Mouse (Mus musculus): ENCODE measurements around the gene Cpe. TPM values are rescaled to one million over a fixed set of nuclear protein-coding genes. Genes with fewer than 3 reads are reported as not detected.

The Cpe gene
- polyA plus RNA-seq, 1 experiment from 2014 or later: 775 TPM

DNA sequence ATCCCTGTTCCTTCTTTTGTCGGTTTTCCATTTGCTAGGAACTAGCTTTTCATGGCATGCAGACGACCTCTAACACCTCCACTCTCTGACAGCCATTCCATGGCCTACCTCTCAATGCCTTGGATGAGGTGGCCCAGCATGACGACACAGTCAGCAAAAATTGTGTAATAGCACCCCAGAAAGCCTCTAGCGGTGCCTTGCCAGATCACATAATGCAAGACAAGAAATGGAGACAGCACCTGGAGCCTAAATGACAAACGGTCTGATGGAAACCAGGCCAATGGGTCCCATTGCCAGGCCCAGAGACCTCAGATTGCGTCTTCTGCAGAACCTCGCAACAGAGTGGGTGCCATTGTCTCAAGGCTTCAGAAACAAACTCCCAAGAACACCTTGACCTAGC lies 19.6 kb upstream of the Cpe start:
- Histone ChIP-seq H3K9ac (replicated peaks) (no peak overlapping the region), H3K27me3 (replicated peaks) (no peaks in the 10 kb centered on the region), H3K4me1 (no peaks in the 10 kb centered on the region), H3K4me2 (no peak overlapping the region), H3K4me3 (replicated peaks) (no peak overlapping the region), H3K27ac (replicated peaks) (no peak overlapping the region), H3K9me3 (replicated peaks) (no peaks in the 10 kb centered on the region), H3K36me3 (peaks cover 20% of the 10 kb centered on the region)
- 92% methylated on average over 7 of the region's 7 CpGs for WGBS
- ATAC-seq (ENCODE audit: low FRiP score): no peak

DNA sequence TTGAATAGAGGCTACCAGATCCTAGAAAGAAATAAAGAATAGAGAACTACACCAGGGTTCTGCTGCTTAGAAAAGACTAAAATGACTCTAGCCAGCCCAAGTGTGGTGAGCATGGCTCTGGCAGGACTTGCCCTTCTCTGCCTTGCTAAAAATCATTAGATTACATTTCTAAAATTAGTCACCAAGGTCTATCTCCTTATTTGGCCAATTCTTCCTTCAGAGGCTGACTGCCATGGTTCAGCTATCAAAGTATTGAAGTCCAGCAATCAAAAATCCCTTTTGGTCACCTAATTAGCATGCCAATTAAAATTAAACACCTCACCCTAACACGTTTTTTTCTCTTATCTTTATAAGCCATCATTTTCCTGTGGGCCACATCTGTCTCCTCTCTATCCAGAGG lies 18.7 kb upstream of the Cpe start:
- H3K4me2 ChIP-seq: no peak overlapping the region
- no peaks in the 10 kb centered on the region for H3K4me1 ChIP-seq
- H3K36me3 ChIP-seq: peaks cover 13% of the 10 kb centered on the region
- no peak overlapping the region for H3K27ac ChIP-seq (replicated peaks)
- no peak for ATAC-seq (ENCODE audit: low FRiP score)
- no peaks in the 10 kb centered on the region for H3K9me3 ChIP-seq (replicated peaks)
- no peak overlapping the region for H3K9ac ChIP-seq (replicated peaks)
- 54% methylated on average over 1 of the region's 1 CpGs for WGBS
- H3K27me3 ChIP-seq (replicated peaks): no peaks in the 10 kb centered on the region
- no peak overlapping the region for H3K4me3 ChIP-seq (replicated peaks)

DNA sequence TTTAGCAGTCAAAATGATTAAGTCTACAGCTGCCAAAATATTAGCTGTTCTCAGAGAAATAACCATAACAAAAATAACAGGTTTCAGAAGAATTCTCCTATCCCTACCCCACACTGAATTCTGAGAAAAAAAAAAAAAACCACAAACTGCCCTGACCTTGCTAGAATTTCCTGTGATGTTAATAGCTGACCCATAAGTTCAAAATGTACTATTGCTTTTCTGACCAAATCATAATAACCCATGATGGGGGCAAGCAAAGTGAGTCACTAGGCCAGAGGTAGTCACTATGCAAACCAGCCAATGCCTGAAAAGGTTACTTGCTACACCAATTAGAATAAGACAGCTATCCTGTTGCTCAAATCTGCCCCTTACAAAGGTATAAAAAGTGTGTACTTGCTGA lies 14.6 kb upstream of the Cpe start:
- Histone ChIP-seq H3K9me3 (replicated peaks) (no peaks in the 10 kb centered on the region), H3K9ac (replicated peaks) (no peak overlapping the region)
- ATAC-seq (ENCODE audit: low FRiP score): no peak

DNA sequence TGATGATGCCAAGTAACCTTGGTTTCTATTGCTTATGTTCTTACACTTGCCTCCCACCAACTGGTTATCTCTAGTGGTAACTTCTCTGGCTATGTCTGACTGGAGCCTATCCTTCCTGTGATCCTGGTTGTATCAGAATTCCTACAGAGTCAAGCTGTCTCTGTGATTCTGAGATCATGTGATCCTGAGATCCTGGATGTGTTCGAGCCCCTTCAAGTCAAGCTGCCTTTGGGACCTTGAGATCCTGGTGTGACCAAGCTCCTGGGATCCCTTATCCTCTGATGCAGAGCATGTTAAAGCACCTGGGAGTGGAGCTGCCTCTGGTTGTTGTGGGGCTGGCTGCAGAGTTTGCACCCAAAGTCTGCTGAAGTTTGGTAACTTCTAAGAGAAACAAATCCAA lies 10.3 kb upstream of the Cpe start:
- no peaks in the 10 kb centered on the region for H3K4me1 ChIP-seq
- H3K36me3 ChIP-seq: no peaks in the 10 kb centered on the region
- ATAC-seq (ENCODE audit: low FRiP score): no peak
- no peak overlapping the region for H3K9ac ChIP-seq (replicated peaks)
- no peak overlapping the region for H3K27ac ChIP-seq (replicated peaks)
- no peak overlapping the region for H3K4me3 ChIP-seq (replicated peaks)
- H3K9me3 ChIP-seq (replicated peaks): no peaks in the 10 kb centered on the region
- no peak overlapping the region for H3K4me2 ChIP-seq
- 87% methylated on average over 1 of the region's 1 CpGs for WGBS
- H3K27me3 ChIP-seq (replicated peaks): no peaks in the 10 kb centered on the region

More for the DNA sequence above, 14.6 kb upstream of the Cpe start:
- no peak overlapping the region for H3K27ac ChIP-seq (replicated peaks)
- H3K27me3 ChIP-seq (replicated peaks): no peaks in the 10 kb centered on the region
- H3K4me1 ChIP-seq: no peaks in the 10 kb centered on the region
- no peak overlapping the region for H3K4me2 ChIP-seq
- H3K36me3 ChIP-seq: no peaks in the 10 kb centered on the region
- no peak overlapping the region for H3K4me3 ChIP-seq (replicated peaks)

DNA sequence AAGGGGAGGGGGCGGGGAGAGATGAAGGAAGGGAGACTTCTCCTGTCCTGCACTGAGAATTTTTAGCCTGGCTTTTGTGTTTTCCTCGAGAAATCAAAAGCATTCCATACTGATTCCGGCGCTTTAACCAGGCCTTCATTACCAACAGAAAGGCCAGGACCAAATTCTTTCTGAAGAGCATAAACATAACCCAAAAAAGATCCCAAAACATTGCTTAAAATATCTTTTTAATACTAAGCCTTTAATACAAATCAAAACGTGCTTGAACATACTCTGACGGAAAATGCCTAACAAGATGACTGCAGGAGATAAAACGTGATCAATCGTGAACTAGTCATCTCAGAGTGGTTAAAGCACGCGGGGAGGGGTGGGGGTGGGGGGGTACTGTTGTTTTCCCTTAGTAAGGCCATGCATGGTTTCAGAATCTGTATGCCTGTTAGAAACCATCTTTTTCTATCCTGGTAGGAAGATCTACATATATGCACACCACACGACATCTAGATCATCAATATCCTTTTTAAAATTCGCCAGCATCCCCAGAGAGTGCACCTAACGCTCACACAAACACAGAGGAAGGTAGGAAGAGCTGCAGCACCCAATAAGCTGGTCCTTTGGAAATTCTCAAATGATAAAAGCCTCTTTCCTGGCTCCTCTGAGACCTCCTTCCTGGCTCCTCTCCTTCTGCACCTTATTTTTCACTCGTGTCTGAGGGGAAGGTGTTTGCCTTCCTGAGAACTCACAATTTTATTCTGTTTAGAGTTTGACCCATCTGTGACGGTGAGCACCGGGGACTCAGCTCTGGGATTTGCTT lies 1.1 kb downstream of the Cpe start:
- Histone ChIP-seq H3K4me3 (replicated peaks) (peak overlapping the region; percentile 57), H3K36me3 (no peaks in the 10 kb centered on the region), H3K4me2 (peak overlapping the region; percentile 65), H3K4me1 (peaks cover 25% of the 10 kb centered on the region), H3K27ac (replicated peaks) (peak overlapping the region; percentile 92), H3K9me3 (replicated peaks) (no peaks in the 10 kb centered on the region), H3K9ac (replicated peaks) (peak overlapping the region; percentile 91), H3K27me3 (replicated peaks) (no peaks in the 10 kb centered on the region)
- ATAC-seq (ENCODE audit: low FRiP score): peak; percentile 12; the same call in 1 of the 2 replicates
- WGBS: 8% methylated on average over 16 of the region's 16 CpGs

DNA sequence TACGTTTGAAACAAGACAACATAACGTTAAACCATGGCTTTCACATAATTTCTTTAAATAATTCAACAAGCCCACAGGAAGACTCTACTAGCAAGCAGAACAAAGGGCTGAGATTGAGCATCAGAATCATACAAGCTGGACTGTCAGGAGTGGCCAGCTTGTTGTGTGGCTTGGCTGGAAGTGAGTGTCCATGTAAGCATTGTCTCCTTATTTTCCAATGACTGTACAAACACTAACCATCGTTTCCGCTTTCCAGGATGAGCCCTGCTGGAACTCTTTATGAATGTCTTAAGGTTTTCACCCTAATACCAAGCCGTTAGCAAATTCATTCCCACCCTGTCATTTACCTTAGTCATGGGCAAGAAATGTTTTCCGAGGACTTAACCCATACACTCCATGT lies 2.0 kb downstream of the Cpe start:
- WGBS: 62% methylated on average over 6 of the region's 6 CpGs
- peak overlapping the region; percentile 57 for H3K4me3 ChIP-seq (replicated peaks)
- H3K9ac ChIP-seq (replicated peaks): peak overlapping the region; percentile 91; the same call in 1 of the 2 replicates
- no peaks in the 10 kb centered on the region for H3K36me3 ChIP-seq
- H3K4me2 ChIP-seq: peak overlapping the region; percentile 65
- ATAC-seq (ENCODE audit: low FRiP score): no peak
- 0 out of 2 replicates have a peak overlapping the region, but pooled peaks have one; percentile 46 for H3K27ac ChIP-seq (replicated peaks)
- no peaks in the 10 kb centered on the region for H3K9me3 ChIP-seq (replicated peaks)
- no peaks in the 10 kb centered on the region for H3K27me3 ChIP-seq (replicated peaks)
- peaks cover 25% of the 10 kb centered on the region for H3K4me1 ChIP-seq

DNA sequence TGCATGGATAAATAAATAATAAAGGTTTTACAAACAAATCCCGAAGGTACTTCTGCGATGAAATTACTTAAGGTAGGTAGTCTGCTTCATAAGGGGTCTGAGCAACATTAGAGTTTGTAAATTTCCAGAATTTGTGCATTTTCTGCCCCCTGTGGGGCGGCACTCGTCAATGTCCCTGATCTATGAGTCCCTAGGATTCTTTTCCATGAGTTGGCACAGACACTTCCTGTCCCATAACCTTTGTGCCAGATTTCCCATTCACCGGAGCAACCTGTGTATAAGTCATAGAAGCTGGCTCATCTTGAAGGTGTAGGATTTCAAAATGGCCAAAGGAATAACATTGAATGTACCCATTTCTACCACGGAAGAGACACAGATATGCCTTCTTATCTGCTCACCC lies 2.5 kb downstream of the Cpe start:
- H3K4me2 ChIP-seq: peak overlapping the region; percentile 65
- 67% methylated on average over 6 of the region's 6 CpGs for WGBS
- no peak overlapping the region for H3K9ac ChIP-seq (replicated peaks)
- ATAC-seq (ENCODE audit: low FRiP score): no peak
- no peaks in the 10 kb centered on the region for H3K9me3 ChIP-seq (replicated peaks)
- H3K27me3 ChIP-seq (replicated peaks): no peaks in the 10 kb centered on the region
- H3K36me3 ChIP-seq: no peaks in the 10 kb centered on the region
- peaks cover 25% of the 10 kb centered on the region for H3K4me1 ChIP-seq
- no peak overlapping the region for H3K27ac ChIP-seq (replicated peaks)
- peak overlapping the region; percentile 57 for H3K4me3 ChIP-seq (replicated peaks)

DNA sequence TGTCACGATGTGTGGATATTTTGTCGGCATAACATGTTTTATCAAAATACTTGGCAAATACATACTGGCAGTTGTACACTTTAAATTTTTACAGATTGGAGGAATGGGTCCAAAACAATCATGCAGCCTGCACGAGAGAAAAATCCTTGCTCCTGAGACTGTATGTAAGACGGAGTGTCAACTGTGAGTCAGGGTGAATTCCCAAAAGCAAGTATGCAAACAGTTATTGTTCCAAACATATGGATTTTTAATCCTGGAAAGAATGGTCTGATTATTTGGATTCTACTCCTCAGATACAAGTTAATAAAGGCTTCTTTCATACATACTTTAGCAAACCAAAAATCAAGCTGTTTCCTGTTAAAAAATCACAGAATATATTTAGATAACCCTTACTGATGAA lies 4.1 kb downstream of the Cpe start:
- Histone ChIP-seq H3K27me3 (replicated peaks) (no peaks in the 10 kb centered on the region), H3K4me2 (no peak overlapping the region), H3K9me3 (replicated peaks) (no peaks in the 10 kb centered on the region), H3K36me3 (no peaks in the 10 kb centered on the region), H3K4me3 (replicated peaks) (no peak overlapping the region), H3K27ac (replicated peaks) (no peak overlapping the region), H3K9ac (replicated peaks) (no peak overlapping the region), H3K4me1 (peaks cover 25% of the 10 kb centered on the region)
- ATAC-seq (ENCODE audit: low FRiP score): no peak
- WGBS: 73% methylated on average over 4 of the region's 4 CpGs

DNA sequence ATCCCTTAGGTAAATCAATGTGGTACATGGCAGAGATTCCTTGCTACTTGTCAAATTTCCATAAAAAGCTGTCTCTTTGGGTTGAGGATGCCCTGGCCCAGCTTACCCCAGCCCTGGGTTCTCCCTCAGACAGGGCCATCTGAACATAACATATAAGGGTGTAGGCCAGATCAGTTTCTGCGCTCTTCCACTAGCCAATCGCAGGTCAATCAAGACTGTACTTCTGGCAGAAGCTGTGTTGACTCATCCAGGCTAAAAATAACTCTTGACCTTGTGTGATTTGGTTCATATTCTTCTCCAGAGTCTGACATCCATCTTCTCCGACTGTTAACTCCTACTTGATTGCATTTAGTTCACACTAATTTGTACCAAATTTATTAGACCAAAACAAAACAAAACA lies 4.7 kb downstream of the Cpe start:
- Histone ChIP-seq H3K27me3 (replicated peaks) (no peaks in the 10 kb centered on the region), H3K36me3 (no peaks in the 10 kb centered on the region), H3K4me2 (no peak overlapping the region), H3K9me3 (replicated peaks) (no peaks in the 10 kb centered on the region), H3K4me1 (peaks cover 23% of the 10 kb centered on the region), H3K9ac (replicated peaks) (no peak overlapping the region), H3K27ac (replicated peaks) (no peak overlapping the region), H3K4me3 (replicated peaks) (no peak overlapping the region)
- ATAC-seq (ENCODE audit: low FRiP score): no peak
- WGBS: 82% methylated on average over 3 of the region's 3 CpGs

DNA sequence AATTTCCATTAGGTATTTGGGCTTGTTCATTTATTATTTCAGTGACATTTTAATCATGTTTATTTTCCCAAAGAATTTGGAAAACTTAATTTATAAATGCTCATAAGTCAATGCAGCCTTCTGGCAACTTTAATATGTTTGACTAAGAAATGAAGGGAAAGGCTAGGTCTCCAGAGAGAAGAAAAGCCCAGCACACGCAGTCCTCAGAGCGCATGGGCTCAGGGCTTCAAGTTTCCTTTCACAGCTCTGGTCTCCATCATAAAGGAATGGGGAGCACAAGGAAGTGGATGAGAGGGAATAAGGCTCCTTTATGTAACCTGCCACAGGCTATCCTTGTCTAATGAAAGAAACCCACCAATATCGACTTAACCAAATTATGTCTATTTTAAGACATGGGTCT lies 10.4 kb downstream of the Cpe start:
- Histone ChIP-seq H3K27me3 (replicated peaks) (no peaks in the 10 kb centered on the region), H3K36me3 (no peaks in the 10 kb centered on the region; the same call in 1 of the 2 replicates), H3K4me2 (no peak overlapping the region), H3K9me3 (replicated peaks) (no peaks in the 10 kb centered on the region), H3K27ac (replicated peaks) (no peak overlapping the region), H3K4me3 (replicated peaks) (no peak overlapping the region), H3K9ac (replicated peaks) (no peak overlapping the region), H3K4me1 (peaks cover 3% of the 10 kb centered on the region; the same call in 1 of the 2 replicates)
- ATAC-seq (ENCODE audit: low FRiP score): no peak
- 74% methylated on average over 3 of the region's 3 CpGs for WGBS

DNA sequence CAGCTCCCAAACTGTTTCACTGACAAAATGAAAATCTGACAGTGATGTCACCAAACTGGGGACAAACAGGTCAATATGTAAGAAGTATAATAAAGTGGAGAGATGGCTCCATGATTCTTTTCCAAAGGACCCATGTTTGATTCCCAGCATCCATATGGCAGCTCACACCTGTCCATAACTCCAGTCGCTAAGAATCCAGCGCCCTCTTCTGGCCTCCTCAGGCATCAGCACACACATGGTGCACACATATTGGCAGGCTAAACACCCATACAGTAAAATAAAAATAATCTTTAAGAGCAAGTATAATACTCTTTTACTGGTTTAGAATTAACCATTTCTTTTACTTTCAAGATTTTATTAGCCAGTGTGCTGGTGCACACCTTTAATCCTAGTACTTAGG lies 16.5 kb downstream of the Cpe start:
- Histone ChIP-seq H3K4me3 (replicated peaks) (no peak overlapping the region), H3K27ac (replicated peaks) (no peak overlapping the region), H3K4me2 (no peak overlapping the region), H3K27me3 (replicated peaks) (no peaks in the 10 kb centered on the region), H3K9me3 (replicated peaks) (no peaks in the 10 kb centered on the region), H3K36me3 (no peaks in the 10 kb centered on the region; the same call in 1 of the 2 replicates), H3K4me1 (no peaks in the 10 kb centered on the region), H3K9ac (replicated peaks) (no peak overlapping the region)
- ATAC-seq (ENCODE audit: low FRiP score): no peak
- 82% methylated on average over 2 of the region's 2 CpGs for WGBS

DNA sequence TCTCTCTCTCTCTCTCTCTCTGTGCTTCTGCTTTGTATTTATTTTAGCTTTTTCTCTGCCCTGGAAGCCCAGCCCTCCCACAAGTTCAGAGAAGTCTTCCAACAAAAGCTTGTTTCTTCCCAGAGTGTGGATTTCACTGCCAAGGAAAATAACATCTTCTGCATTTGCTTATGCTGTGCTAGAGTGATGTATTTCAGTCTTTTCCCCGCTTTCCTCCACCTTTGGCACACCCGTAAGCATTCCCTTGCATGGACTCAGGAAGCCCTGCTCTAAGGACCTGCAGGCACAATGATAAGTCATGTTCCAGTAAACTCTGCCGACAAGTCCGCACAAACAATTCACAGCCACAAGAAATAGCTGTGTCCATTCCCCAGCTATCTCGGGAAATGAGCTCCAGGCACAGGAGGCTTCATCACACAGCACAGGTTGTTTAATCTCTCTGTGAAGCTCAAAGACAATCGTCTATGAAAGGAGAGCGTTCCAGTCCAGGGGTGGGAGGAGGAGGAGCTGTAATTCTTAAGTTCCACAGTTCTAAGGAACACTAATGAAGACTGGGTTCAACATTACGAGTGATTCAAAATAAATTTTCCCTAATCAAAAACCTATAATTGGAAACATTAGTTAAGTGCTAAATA lies 17.8 kb downstream of the Cpe start:
- H3K4me1 ChIP-seq: no peaks in the 10 kb centered on the region
- 79% methylated on average over 8 of the region's 8 CpGs for WGBS
- no peak for ATAC-seq (ENCODE audit: low FRiP score)
- H3K9me3 ChIP-seq (replicated peaks): no peaks in the 10 kb centered on the region
- no peaks in the 10 kb centered on the region; the same call in 1 of the 2 replicates for H3K36me3 ChIP-seq
- no peak overlapping the region for H3K4me3 ChIP-seq (replicated peaks)
- H3K4me2 ChIP-seq: no peak overlapping the region
- H3K27me3 ChIP-seq (replicated peaks): no peaks in the 10 kb centered on the region
- no peak overlapping the region for H3K27ac ChIP-seq (replicated peaks)
- no peak overlapping the region for H3K9ac ChIP-seq (replicated peaks)
